Mouse (Mus musculus): ENCODE measurements around the gene Coq5. TPM values are rescaled to one million over a fixed set of nuclear protein-coding genes. Genes with fewer than 3 reads are reported as not detected.

Coq5 gene
- total and polyA plus RNA-seq, 3 experiments: 40.5 to 43.3 TPM; not detected in 1

- peak within 1 kb of the TSS; percentile 86 to 89 for H3K4me3 ChIP-seq (ENCODE audit: control insufficient read depth in 1 of 2, insufficient read depth in 1 of 2, low read depth in 2 of 2, low read length in 2 of 2)
- peak within 1 kb of the TSS; percentile 81 for H3K9ac ChIP-seq (ENCODE audit: control insufficient read depth, low read depth, low read length, poor library complexity, severe bottlenecking)
- H3K79me2 ChIP-seq (ENCODE audit: control insufficient read depth, insufficient read depth, low read length, poor library complexity): peaks cover 20% of the 10 kb centered on the region
- peak within 1 kb of the TSS; percentile 73 for H3K27ac ChIP-seq (ENCODE audit: control insufficient read depth, low read depth, low read length)
- no peaks in the 10 kb centered on the region for H3K9me3 ChIP-seq (replicated peaks; ENCODE audit: insufficient read depth, low read length)
- H3K4me1 ChIP-seq (ENCODE audit: control insufficient read depth in 1 of 2, insufficient read depth in 2 of 2, low read length in 2 of 2): peaks cover 0 to 17% of the 10 kb centered on the region in 2 experiments; a peak in 3 of 4 replicates
- H3K36me3 ChIP-seq (ENCODE audit: control insufficient read depth in 1 of 2, insufficient read depth in 2 of 2, low read length in 2 of 2): peaks cover 15 to 24% of the 10 kb centered on the region in 2 experiments
- DNase-seq (ENCODE audit: low read depth, low spot score): peak; percentile 98
- no peaks in the 10 kb centered on the region for H3K27me3 ChIP-seq (ENCODE audit: control insufficient read depth in 1 of 2, insufficient read depth in 2 of 2, low read length in 2 of 2)
- TF ChIP-seq TCF12 (IDR thresholded peaks at IDR 0.05; ENCODE audit: low read depth, low read length): peak; percentile 71
- no peak; the same call in 1 of the 2 replicates for TF ChIP-seq KAT2A (conservative IDR thresholded peaks at IDR 0.05; ENCODE audit: low read depth, low read length)
- TF ChIP-seq ZMIZ1 (IDR thresholded peaks at IDR 0.05; ENCODE audit: low read depth, low read length): peak; percentile 93
- TF ChIP-seq SIN3A (IDR thresholded peaks at IDR 0.05; ENCODE audit: low read length): peak; percentile 97
- TF ChIP-seq TAL1 (IDR thresholded peaks at IDR 0.05; ENCODE audit: low read length): no peak
- peak; percentile 59; the same call in 1 of the 2 replicates for TF ChIP-seq NRF1 (IDR thresholded peaks at IDR 0.05; ENCODE audit: insufficient read depth, low read depth, low read length, poor library complexity, severe bottlenecking)
- peak; percentile 93 for TF ChIP-seq NELFE (IDR thresholded peaks at IDR 0.05; ENCODE audit: low read depth, low read length)
- 0 out of 2 replicates have a peak, but pooled peaks have one; percentile 58 for TF ChIP-seq POLR2AphosphoS5 (IDR thresholded peaks at IDR 0.05; ENCODE audit: borderline replicate concordance, low read depth, low read length)
- TF ChIP-seq E2F4 (IDR thresholded peaks at IDR 0.05; ENCODE audit: borderline replicate concordance, low read depth, low read length): no peak
- no peak for TF ChIP-seq RAD21 (IDR thresholded peaks at IDR 0.05; ENCODE audit: low read depth, low read length)
- peak in 1 of 2 experiments; percentile 1; a peak in 1 of 4 replicates for TF ChIP-seq EP300 (IDR thresholded peaks at IDR 0.05; ENCODE audit: low read depth in 1 of 2, low read length in 2 of 2)
- no peak for TF ChIP-seq CHD2 (IDR thresholded peaks at IDR 0.05; ENCODE audit: low read length)
- TF ChIP-seq ELF1 (IDR thresholded peaks at IDR 0.05; ENCODE audit: low read depth, low read length): peak; percentile 75
- TF ChIP-seq POLR2A (IDR thresholded peaks at IDR 0.05; ENCODE audit: control insufficient read depth in 1 of 2, insufficient read depth in 1 of 2, low read depth in 1 of 2, low read length in 2 of 2, poor library complexity in 1 of 2): peak; percentile 95 to 97
- TF ChIP-seq MAZ (IDR thresholded peaks at IDR 0.05; ENCODE audit: low read depth, low read length): 0 out of 2 replicates have a peak, but pooled peaks have one; percentile 80
- peak; percentile 76 for TF ChIP-seq HCFC1 (IDR thresholded peaks at IDR 0.05; ENCODE audit: low read depth, low read length)
- no peak for TF ChIP-seq MYB (IDR thresholded peaks at IDR 0.05; ENCODE audit: low read depth, low read length)
- no peak for TF ChIP-seq USF2 (IDR thresholded peaks at IDR 0.05; ENCODE audit: borderline replicate concordance in 1 of 2, insufficient read depth in 1 of 2, low read depth in 1 of 2, low read length in 2 of 2)
- no peak; the same call in 1 of the 2 replicates for TF ChIP-seq SMC3 (IDR thresholded peaks at IDR 0.05; ENCODE audit: low read depth, low read length)
- peak; percentile 57; the same call in 1 of the 2 replicates for TF ChIP-seq MYC (IDR thresholded peaks at IDR 0.05; ENCODE audit: low read depth, low read length)
- TF ChIP-seq RCOR1 (IDR thresholded peaks at IDR 0.05; ENCODE audit: low read depth, low read length): peak; percentile 99
- TF ChIP-seq GABPA (IDR thresholded peaks at IDR 0.05; ENCODE audit: low read depth, low read length): no peak
- no peak for TF ChIP-seq UBTF (IDR thresholded peaks at IDR 0.05; ENCODE audit: borderline replicate concordance, insufficient read depth, low read depth, low read length)
- peak; percentile 90 for TF ChIP-seq MAX (IDR thresholded peaks at IDR 0.05; ENCODE audit: low read length)
- peak; percentile 61; the same call in 1 of the 2 replicates for TF ChIP-seq ETS1 (IDR thresholded peaks at IDR 0.05; ENCODE audit: low read depth, low read length)
- peak; percentile 95 for TF ChIP-seq BHLHE40 (IDR thresholded peaks at IDR 0.05; ENCODE audit: borderline replicate concordance, low read depth, low read length)
- no peak for TF ChIP-seq CHD1 (IDR thresholded peaks at IDR 0.05; ENCODE audit: low read depth, low read length)
- peak; percentile 99 for TF ChIP-seq MXI1 (IDR thresholded peaks at IDR 0.05; ENCODE audit: low read depth, low read length)
- peak; percentile 92 for TF ChIP-seq POLR2AphosphoS2 (IDR thresholded peaks at IDR 0.05; ENCODE audit: low read length)
- TF ChIP-seq ZC3H11A (IDR thresholded peaks at IDR 0.05; ENCODE audit: low read depth, low read length): no peak
- no peak for TF ChIP-seq CTCF (IDR thresholded peaks at IDR 0.05 in 2 of 3, conservative IDR thresholded peaks at IDR 0.05 in 1 of 3; ENCODE audit: control insufficient read depth in 1 of 3, insufficient read depth in 1 of 3, low read depth in 2 of 3, low read length in 3 of 3, poor library complexity in 1 of 3, severe bottlenecking in 1 of 3)
- no peak for TF ChIP-seq GATA1 (IDR thresholded peaks at IDR 0.05; ENCODE audit: low read depth, low read length)
- peak; percentile 100 for TF ChIP-seq MAFK (IDR thresholded peaks at IDR 0.05; ENCODE audit: borderline replicate concordance, low read depth, low read length)
- TF ChIP-seq ZNF384 (IDR thresholded peaks at IDR 0.05; ENCODE audit: low read depth, low read length): no peak
- TF ChIP-seq MEF2A (IDR thresholded peaks at IDR 0.05; ENCODE audit: extremely low read depth, insufficient replicate concordance, low read depth, low read length, poor library complexity, severe bottlenecking): no peak
These were observed 21.5 kb downstream of the Coq5 start, which contains the start of gene Dynll1 for GRCm38 (mm10) chr5:115300792-115301614. TSS of gene Dynll1 (minus strand) at chr5:115300999.

All from MEL (cell line).